Mouse (Mus musculus) intestine, embryonic 16.5 days (tissue): ENCODE measurements around the gene Ktn1. TPM values are rescaled to one million over a fixed set of nuclear protein-coding genes. Genes with fewer than 3 reads are reported as not detected.

Experiments
- ATAC-seq: fragments of 200-750 bp; cut with Nextera tagmentation; 2 replicates; pipeline ENCODE4 v1.8.0; 2017; ENCODE audit warnings: moderate TSS enrichment, moderate library complexity
- H3K27ac ChIP-seq: fragments of 300-500 bp; sonication (generic); 2 replicates; pipeline ENCODE4 v1.5.1; 2014; ENCODE audit warnings: mild to moderate bottlenecking, low read length
- H3K27me3 ChIP-seq: fragments of 300-500 bp; sonication (generic); replicated peaks from 2 replicates; pipeline ENCODE4 v1.6.1; 2014; ENCODE audit warnings: low read length, control low read depth, mixed read lengths; ENCODE audit not compliant: control insufficient read depth, insufficient read depth
- H3K36me3 ChIP-seq: fragments of 300-500 bp; sonication (generic); 2 replicates; pipeline ENCODE4 v1.6.1; 2014; ENCODE audit warnings: low read length, control low read depth; ENCODE audit not compliant: control insufficient read depth, insufficient read depth
- H3K4me1 ChIP-seq: fragments of 300-500 bp; sonication (generic); 2 replicates; pipeline ENCODE4 v1.6.1; 2014; ENCODE audit warnings: low read length, control low read depth, mixed read lengths; ENCODE audit not compliant: control insufficient read depth, insufficient read depth
- H3K4me2 ChIP-seq: fragments of 300-500 bp; sonication (generic); 2 replicates; pipeline ENCODE4 v1.6.1; 2014; ENCODE audit warnings: low read depth, low read length, control low read depth
- H3K4me3 ChIP-seq: fragments of 300-500 bp; sonication (generic); 2 replicates; pipeline ENCODE4 v1.5.1; 2014; ENCODE audit warnings: mild to moderate bottlenecking, low read length
- H3K9ac ChIP-seq: fragments of 300-500 bp; sonication (generic); 2 replicates; pipeline ENCODE4 v1.6.1; 2014; ENCODE audit warnings: low read depth, low read length
- H3K9me3 ChIP-seq: fragments of 300-500 bp; sonication (generic); 2 replicates; pipeline ENCODE4 v1.6.1; 2016; ENCODE audit warnings: low read length, control low read depth; ENCODE audit not compliant: control insufficient read depth
- WGBS: fragments of 180-500 bp; shearing (Covaris S2); extraction: QIAGEN DNeasy Blood & Tissue Kit; methylation state at CpG from one replicate; pipeline ENCODE4 v1.1.7; 2014; 5-methylcytosine and 5-hydroxymethylcytosine counted together
- polyA plus RNA-seq: library from polyadenylated mRNA; unstranded; fragments of >200 nt; fragmentation: Nextera tagmentation; extraction: Ambion mirVana; gene quantifications from 2 replicates; pipeline ENCODE4 v1.2.1, GENCODE M21; 2015

Gene Ktn1
- polyA plus RNA-seq, 1 experiment from 2014 or later, result 37.2 TPM

GRCm38 (mm10) chr14:47765192-47765591 lies 116.9 kb downstream of the Ktn1 start:
- 45% methylated on average over 6 of the region's 6 CpGs for WGBS
- Histone ChIP-seq H3K4me1 (no peaks in the 10 kb centered on the region; the same call in 1 of the 2 replicates), H3K27me3 (no peaks in the 10 kb centered on the region), H3K4me3 (no peak overlapping the region), H3K27ac (no peak overlapping the region), H3K36me3 (no peaks in the 10 kb centered on the region), H3K9ac (no peak overlapping the region), H3K4me2 (no peak overlapping the region), H3K9me3 (no peaks in the 10 kb centered on the region)
- no peak for ATAC-seq

GRCm38 (mm10) chr14:47765796-47766195 lies 117.5 kb downstream of the Ktn1 start:
- ATAC-seq, result peak; percentile 80

DNA sequence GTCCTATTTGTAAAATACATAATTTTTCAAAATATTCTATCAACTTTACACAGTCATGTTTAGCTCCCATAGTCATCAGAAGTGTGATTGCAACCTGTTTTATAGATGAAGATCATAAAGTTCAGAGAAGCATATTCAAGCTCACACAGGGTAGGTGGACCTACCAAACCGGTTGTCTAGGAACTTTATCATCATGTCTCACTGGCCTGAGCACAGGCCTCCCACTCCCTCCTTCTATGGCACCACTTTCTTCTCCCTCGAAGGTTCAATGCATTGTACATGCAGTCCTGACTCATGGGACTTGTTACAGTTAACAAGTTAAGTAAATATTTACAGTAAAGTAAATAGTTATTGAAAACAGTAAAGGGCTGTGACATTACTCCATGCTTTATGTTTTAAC lies 118.1 kb downstream of the Ktn1 start:
- WGBS, result 30% methylated on average over 2 of the region's 2 CpGs
- Histone ChIP-seq H3K4me2 (no peak overlapping the region), H3K4me1 (no peaks in the 10 kb centered on the region; the same call in 1 of the 2 replicates), H3K27me3 (no peaks in the 10 kb centered on the region), H3K9ac (no peak overlapping the region), H3K36me3 (no peaks in the 10 kb centered on the region), H3K9me3 (no peaks in the 10 kb centered on the region), H3K27ac (no peak overlapping the region), H3K4me3 (no peak overlapping the region)
- ATAC-seq, result peak; percentile 93

More at GRCm38 (mm10) chr14:47765796-47766195, 117.5 kb downstream of the Ktn1 start:
- H3K4me1 ChIP-seq, result no peaks in the 10 kb centered on the region; the same call in 1 of the 2 replicates
- H3K9ac ChIP-seq, result no peak overlapping the region
- 57% methylated on average over 3 of the region's 3 CpGs for WGBS
- H3K9me3 ChIP-seq, result no peaks in the 10 kb centered on the region
- no peaks in the 10 kb centered on the region for H3K36me3 ChIP-seq
- H3K4me3 ChIP-seq, result no peak overlapping the region
- no peak overlapping the region for H3K4me2 ChIP-seq
- no peaks in the 10 kb centered on the region for H3K27me3 ChIP-seq
- no peak overlapping the region for H3K27ac ChIP-seq

DNA sequence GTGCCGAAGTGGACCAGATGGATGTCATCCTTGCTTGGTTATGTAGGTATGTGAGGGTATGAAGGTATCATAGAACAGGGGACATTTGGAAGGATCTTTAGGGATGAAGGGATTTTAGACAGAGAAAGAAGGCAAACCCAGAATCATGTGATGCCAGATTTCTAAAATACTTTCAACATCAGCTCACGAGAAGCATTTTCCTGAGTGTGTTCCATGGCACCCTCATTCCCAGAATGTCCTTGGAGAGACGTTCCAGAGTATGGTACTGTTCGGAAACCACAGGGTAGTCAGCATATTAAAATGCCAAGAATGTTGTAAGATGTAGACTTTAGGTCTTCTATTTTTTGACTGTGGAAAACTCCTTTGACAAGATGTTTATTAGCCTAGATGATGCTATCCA lies 123.2 kb downstream of the Ktn1 start:
- no peaks in the 10 kb centered on the region; the same call in 1 of the 2 replicates for H3K4me1 ChIP-seq
- no peaks in the 10 kb centered on the region for H3K36me3 ChIP-seq
- ATAC-seq, result no peak
- no peaks in the 10 kb centered on the region for H3K9me3 ChIP-seq
- H3K27ac ChIP-seq, result no peak overlapping the region
- no peak overlapping the region for H3K4me2 ChIP-seq
- 84% methylated on average over 4 of the region's 4 CpGs for WGBS
- no peak overlapping the region for H3K4me3 ChIP-seq
- H3K27me3 ChIP-seq, result no peaks in the 10 kb centered on the region
- H3K9ac ChIP-seq, result no peak overlapping the region

- Histone ChIP-seq H3K4me3 (no peak overlapping the region), H3K27me3 (no peaks in the 10 kb centered on the region), H3K9ac (no peak overlapping the region), H3K36me3 (no peaks in the 10 kb centered on the region), H3K4me1 (no peaks in the 10 kb centered on the region), H3K9me3 (no peaks in the 10 kb centered on the region), H3K27ac (no peak overlapping the region), H3K4me2 (no peak overlapping the region)
- no peak for ATAC-seq
- WGBS, result 92% methylated on average over 3 of the region's 3 CpGs
Observed at GRCm38 (mm10) chr14:47775543-47775942, 127.3 kb downstream of the Ktn1 start.

DNA sequence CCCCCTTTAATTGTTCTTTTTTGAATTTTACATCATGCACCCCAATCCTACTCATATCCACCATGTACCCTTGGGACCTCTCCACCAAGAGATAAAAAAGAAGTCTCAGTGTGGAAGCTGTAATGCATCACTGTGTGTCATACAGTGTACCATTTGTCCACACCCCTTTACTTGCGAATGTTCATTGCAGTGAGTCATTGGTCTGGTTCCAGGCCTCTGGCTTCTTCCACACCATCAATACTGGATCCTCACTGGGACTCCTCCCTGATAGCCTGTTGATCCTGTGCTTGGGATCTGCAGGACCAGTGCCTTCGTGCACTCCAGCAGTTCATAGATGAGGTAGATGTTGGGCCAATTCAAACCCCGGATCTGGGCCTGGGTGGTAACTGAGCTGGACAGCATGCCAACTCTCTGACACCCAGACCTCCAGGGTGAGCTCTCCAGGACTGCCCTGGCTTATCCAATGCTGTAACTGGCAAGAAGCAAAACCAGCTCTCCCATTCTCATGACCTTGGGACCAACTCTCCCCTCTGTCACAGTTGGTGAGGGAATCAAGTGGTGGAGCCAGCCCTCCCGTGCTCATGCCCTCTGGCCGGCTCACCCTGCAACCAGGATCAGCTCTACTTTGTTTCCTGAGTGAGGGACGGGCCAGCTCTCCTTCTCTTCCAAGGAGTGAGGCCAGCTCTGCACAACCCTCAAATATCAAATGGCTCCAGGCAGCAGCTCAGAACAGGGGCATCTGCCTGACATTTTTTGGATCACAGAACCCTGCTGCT lies 128.2 kb downstream of the Ktn1 start:
- Histone ChIP-seq H3K9me3 (no peaks in the 10 kb centered on the region), H3K4me1 (no peaks in the 10 kb centered on the region), H3K4me2 (no peak overlapping the region), H3K9ac (no peak overlapping the region), H3K36me3 (no peaks in the 10 kb centered on the region), H3K27me3 (no peaks in the 10 kb centered on the region), H3K27ac (no peak overlapping the region), H3K4me3 (no peak overlapping the region)
- 74% methylated on average over 6 of the region's 6 CpGs for WGBS
- no peak for ATAC-seq

DNA sequence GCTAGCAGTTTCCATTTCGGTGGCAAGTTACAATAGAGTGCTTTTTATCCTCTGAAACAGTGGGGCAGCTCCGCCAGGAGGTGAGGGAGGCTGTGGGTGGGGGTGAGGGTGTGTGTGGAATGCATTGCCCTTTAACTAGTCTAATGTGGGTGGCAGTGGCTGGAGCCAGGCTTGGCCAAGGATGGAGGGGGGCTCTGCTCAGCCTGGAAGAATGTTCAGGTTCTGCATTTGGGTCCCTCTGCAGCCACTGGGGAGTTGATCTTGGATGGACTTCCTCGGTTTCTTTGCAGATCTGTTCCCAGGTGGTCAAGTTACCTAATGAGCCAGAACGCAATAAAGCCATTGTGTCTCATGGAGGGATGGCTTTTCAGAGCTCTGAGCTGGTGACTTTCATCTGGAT lies 137.9 kb downstream of the Ktn1 start:
- no peak overlapping the region for H3K4me3 ChIP-seq
- H3K4me1 ChIP-seq, result no peaks in the 10 kb centered on the region
- H3K27ac ChIP-seq, result no peak overlapping the region
- ATAC-seq, result no peak
- WGBS, result 49% methylated on average over 4 of the region's 4 CpGs
- no peak overlapping the region for H3K4me2 ChIP-seq
- H3K9ac ChIP-seq, result no peak overlapping the region
- H3K36me3 ChIP-seq, result no peaks in the 10 kb centered on the region
- H3K9me3 ChIP-seq, result no peaks in the 10 kb centered on the region
- H3K27me3 ChIP-seq, result no peaks in the 10 kb centered on the region

Other genes starting within 250 kb of the Ktn1 start
- 29.5 and 33.9 TPM in 2 replicates for gene Dlgap5, start 230.0 kb upstream of the Ktn1 start, polyA plus RNA-seq
- 20.4 and 23.5 TPM in 2 replicates for gene Fbxo34, start 198.0 kb upstream of the Ktn1 start, polyA plus RNA-seq
- gene Atg14, start 77.8 kb upstream of the Ktn1 start, polyA plus RNA-seq, result 11.4 and 11.7 TPM in 2 replicates